Mouse (Mus musculus) heart, embryonic 16.5 days (tissue): ENCODE data around the gene Mef2c. TPM values are rescaled to one million over a fixed set of nuclear protein-coding genes. Genes with fewer than 3 reads are reported as not detected.

Experiments used
- ATAC-seq: fragments of 200-750 bp; cut with Nextera tagmentation; replicated peaks from 2 replicates; pipeline ENCODE4 v1.8.0; 2017; ENCODE audit warnings: moderate number of reproducible peaks; ENCODE audit not compliant: insufficient read depth, low FRiP score; ENCODE audit errors: extremely low read depth
- H3K27ac ChIP-seq: fragments of 300-500 bp; sonication (generic); 2 replicates; pipeline ENCODE4 v1.5.1; 2014; ENCODE audit warnings: mild to moderate bottlenecking, low read length, control low read depth, moderate library complexity
- H3K27me3 ChIP-seq: fragments of 300-500 bp; sonication (generic); 2 replicates; pipeline ENCODE4 v1.6.1; 2014; ENCODE audit warnings: low read length, mixed read lengths; ENCODE audit not compliant: control insufficient read depth, insufficient read depth
- H3K36me3 ChIP-seq: fragments of 300-500 bp; sonication (generic); 2 replicates; pipeline ENCODE4 v1.6.1; 2014; ENCODE audit not compliant: control insufficient read depth, insufficient read depth
- H3K4me1 ChIP-seq: fragments of 300-500 bp; sonication (generic); 2 replicates; pipeline ENCODE4 v1.6.1; 2014; ENCODE audit warnings: low read length, mixed read lengths; ENCODE audit not compliant: control insufficient read depth, insufficient read depth
- H3K4me2 ChIP-seq: fragments of 300-500 bp; sonication (generic); 2 replicates; pipeline ENCODE4 v1.6.1; 2014; ENCODE audit warnings: low read depth, mild to moderate bottlenecking, control low read depth, low read length
- H3K4me3 ChIP-seq: fragments of 300-500 bp; sonication (generic); 2 replicates; pipeline ENCODE4 v1.5.1; 2014; ENCODE audit warnings: mild to moderate bottlenecking, control low read depth, low read length
- H3K9ac ChIP-seq: fragments of 300-500 bp; sonication (generic); 2 replicates; pipeline ENCODE4 v1.6.1; 2014; ENCODE audit warnings: low read length, control low read depth
- H3K9me3 ChIP-seq: fragments of 300-500 bp; sonication (generic); replicated peaks from 2 replicates; pipeline ENCODE4 v1.6.1; 2016; ENCODE audit warnings: low read length; ENCODE audit not compliant: control insufficient read depth
- WGBS: fragments of 180-500 bp; shearing (Covaris S2); extraction: QIAGEN DNeasy Blood & Tissue Kit; methylation state at CpG from one replicate; pipeline ENCODE4 v1.1.7; 2014; 5-methylcytosine and 5-hydroxymethylcytosine counted together
- polyA plus RNA-seq: library from polyadenylated mRNA; unstranded; fragments of >200 nt; fragmentation: Nextera tagmentation; extraction: Ambion mirVana; gene quantifications from 2 replicates; pipeline ENCODE4 v1.2.1, GENCODE M21; 2015

Mef2c gene
- polyA plus RNA-seq, 1 experiment from 2014 or later = 116 TPM

DNA sequence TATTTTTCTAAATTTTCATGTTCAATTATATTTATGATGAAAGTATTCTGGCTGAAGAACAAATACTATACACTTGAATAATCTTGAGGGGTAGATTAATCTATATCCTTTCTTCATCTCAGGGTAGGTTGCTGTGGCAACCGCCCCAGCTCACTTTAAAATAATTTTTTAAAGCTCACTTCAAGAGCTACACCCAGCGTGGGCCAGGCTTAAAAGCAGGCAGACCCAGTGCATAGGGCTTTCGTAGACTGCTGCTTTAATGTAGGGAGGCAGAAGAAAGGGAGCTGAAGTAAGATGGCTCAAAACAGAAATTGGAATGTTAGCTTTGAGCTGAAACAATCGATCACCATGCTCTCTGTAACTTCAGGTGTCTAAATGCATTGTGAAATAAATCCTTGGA lies 17.0 kb downstream of the Mef2c start:
- H3K4me2 ChIP-seq = no peak overlapping the region
- no peak for ATAC-seq
- H3K9ac ChIP-seq = no peak overlapping the region
- H3K27me3 ChIP-seq = no peaks in the 10 kb centered on the region
- no peaks in the 10 kb centered on the region for H3K36me3 ChIP-seq
- no peaks in the 10 kb centered on the region for H3K9me3 ChIP-seq
- 82% methylated on average over 4 of the region's 4 CpGs for WGBS
- H3K4me3 ChIP-seq = no peak overlapping the region
- H3K4me1 ChIP-seq = peaks cover 4% of the 10 kb centered on the region; the same call in 1 of the 2 replicates
- H3K27ac ChIP-seq = no peak overlapping the region

GRCm38 (mm10) chr13:83523232-83523969 lies 19.6 kb downstream of the Mef2c start:
- peak overlapping the region; percentile 65 for H3K4me2 ChIP-seq
- ATAC-seq = peak; percentile 82
- peak overlapping the region; percentile 86 for H3K9ac ChIP-seq
- peaks cover 7% of the 10 kb centered on the region; the same call in 1 of the 2 replicates for H3K4me1 ChIP-seq
- peak overlapping the region; percentile 95 for H3K27ac ChIP-seq
- H3K4me3 ChIP-seq = peak overlapping the region; percentile 86
- no peaks in the 10 kb centered on the region for H3K36me3 ChIP-seq
- 1% methylated on average over 35 of the region's 35 CpGs for WGBS
- no peaks in the 10 kb centered on the region for H3K9me3 ChIP-seq
- no peaks in the 10 kb centered on the region for H3K27me3 ChIP-seq

DNA sequence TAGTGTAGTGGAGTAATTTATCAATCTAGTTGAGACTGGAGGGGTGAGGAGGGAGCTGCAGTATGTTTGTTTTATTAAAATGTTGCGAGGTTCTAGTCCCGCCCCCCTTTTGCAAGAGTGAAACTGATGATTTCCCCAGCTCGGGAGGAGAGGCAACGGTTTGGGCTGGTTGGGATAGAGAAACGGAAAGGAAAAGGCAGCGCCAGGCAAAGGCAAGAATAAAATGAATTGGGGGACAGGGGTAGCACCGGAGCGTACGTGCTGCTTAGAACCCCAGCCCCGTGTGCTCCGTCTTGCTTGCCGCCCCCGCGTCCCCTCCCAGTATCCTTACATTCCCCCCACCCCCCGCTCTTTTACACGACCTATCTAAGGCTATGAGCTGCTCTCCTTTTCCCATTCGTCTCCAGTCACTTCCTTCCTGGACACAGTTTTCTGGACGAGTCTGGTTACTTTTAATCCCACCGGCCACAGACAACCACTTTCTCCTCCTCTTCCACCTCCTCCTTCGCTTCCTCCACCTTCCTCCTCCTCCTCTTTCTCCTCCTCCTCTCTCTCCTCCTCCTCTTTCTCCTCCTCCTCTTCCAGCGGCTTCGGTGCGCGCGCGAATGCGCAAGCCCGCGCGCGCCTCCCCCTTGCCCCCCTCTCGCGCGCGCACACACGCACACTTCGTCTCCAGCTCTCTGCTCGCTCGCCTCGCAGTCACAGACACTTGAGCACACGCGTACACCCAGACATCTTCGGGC lies 20.5 kb downstream of the Mef2c start:
- peak overlapping the region; percentile 95 for H3K27ac ChIP-seq
- peak overlapping the region; percentile 86 for H3K9ac ChIP-seq
- WGBS = under 1% methylated on average over 43 of the region's 43 CpGs
- ATAC-seq = peak; percentile 78
- peak overlapping the region; percentile 65 for H3K4me2 ChIP-seq
- H3K9me3 ChIP-seq = no peaks in the 10 kb centered on the region
- H3K4me1 ChIP-seq = peaks cover 8% of the 10 kb centered on the region; the same call in 1 of the 2 replicates
- peak overlapping the region; percentile 86 for H3K4me3 ChIP-seq
- no peaks in the 10 kb centered on the region for H3K27me3 ChIP-seq
- H3K36me3 ChIP-seq = no peaks in the 10 kb centered on the region

DNA sequence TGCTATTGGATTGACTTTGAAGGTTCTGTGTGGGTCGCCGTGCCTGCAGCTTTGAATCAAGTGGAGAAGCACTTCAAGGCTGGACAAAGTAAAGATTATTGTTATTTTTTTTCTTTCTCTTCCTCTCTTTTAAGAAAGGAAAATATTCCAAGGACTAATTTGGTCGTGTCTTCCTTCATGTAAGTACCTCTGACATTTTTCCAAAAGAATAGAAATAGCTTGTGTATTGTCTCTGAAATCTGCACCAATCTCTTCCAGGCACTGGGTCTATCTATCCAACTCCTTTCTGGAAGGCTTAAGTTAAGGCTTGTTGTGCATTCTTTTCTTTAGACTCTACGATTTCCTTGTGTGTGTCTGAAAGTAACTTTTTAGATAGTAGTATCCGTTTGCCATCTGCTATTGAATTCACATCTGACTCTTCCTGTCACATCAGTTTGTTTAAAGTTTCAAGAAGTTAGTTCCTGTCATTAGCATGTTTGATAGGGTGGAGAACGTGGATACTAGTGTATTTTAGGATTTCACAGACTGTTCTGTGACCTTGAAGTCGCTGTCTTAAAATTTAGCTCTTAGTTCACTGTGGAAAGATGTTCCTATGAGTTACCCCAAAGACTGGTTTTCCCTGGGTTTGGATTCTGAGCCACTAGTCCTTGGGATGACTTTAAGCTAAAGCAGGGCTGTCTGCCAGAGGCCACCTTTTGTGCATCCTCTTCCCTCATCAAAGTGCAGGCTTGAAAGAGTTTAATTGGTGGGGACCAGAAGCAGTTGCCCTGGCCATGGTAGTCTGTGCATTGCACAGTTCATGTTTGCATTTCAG lies 21.3 kb downstream of the Mef2c start:
- H3K4me1 ChIP-seq = peaks cover 16% of the 10 kb centered on the region

GRCm38 (mm10) chr13:83525716-83526005 lies 21.8 kb downstream of the Mef2c start:
- Histone ChIP-seq H3K4me2 (peak overlapping the region; percentile 65), H3K27me3 (no peaks in the 10 kb centered on the region), H3K4me1 (peaks cover 16% of the 10 kb centered on the region), H3K9me3 (no peaks in the 10 kb centered on the region), H3K9ac (peak overlapping the region; percentile 86), H3K4me3 (peak overlapping the region; percentile 86), H3K36me3 (no peaks in the 10 kb centered on the region), H3K27ac (peak overlapping the region; percentile 95)
- whole genome bisulfite sequencing = 14% methylated on average over 2 of the region's 2 CpGs
- no peak for ATAC-seq

More for the DNA sequence above, 21.3 kb downstream of the Mef2c start:
- Histone ChIP-seq H3K27ac (peak overlapping the region; percentile 95), H3K9ac (peak overlapping the region; percentile 86), H3K4me3 (peak overlapping the region; percentile 86), H3K27me3 (no peaks in the 10 kb centered on the region), H3K36me3 (no peaks in the 10 kb centered on the region), H3K9me3 (no peaks in the 10 kb centered on the region), H3K4me2 (peak overlapping the region; percentile 65)
- ATAC-seq = no peak
- WGBS = 2% methylated on average over 7 of the region's 7 CpGs

DNA sequence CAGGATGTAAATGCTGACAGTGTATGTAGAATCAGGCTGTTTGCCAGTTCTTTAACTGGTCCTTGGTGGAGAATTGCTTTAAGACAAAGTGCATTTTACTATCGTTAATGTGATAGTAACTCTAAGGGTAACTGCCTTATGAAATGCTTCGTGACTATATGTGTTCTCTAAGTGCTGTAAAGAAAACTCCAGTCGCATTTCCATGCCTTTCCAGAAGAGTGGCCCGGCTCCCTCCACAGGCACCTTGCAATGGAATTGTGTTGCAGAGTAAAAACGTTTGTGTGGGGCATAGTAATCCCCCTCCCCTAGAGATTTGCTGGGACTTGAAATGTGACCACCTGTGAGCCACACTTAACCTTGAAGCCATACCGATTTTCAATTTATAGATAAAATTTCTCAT lies 22.2 kb downstream of the Mef2c start:
- 11% methylated on average over 6 of the region's 6 CpGs for WGBS
- Histone ChIP-seq H3K4me1 (peaks cover 16% of the 10 kb centered on the region), H3K4me3 (peak overlapping the region; percentile 86), H3K27me3 (no peaks in the 10 kb centered on the region), H3K9me3 (no peaks in the 10 kb centered on the region), H3K9ac (peak overlapping the region; percentile 86), H3K4me2 (peak overlapping the region; percentile 65), H3K27ac (peak overlapping the region; percentile 95), H3K36me3 (no peaks in the 10 kb centered on the region)
- no peak for ATAC-seq

GRCm38 (mm10) chr13:83527921-83528320 lies 24.1 kb downstream of the Mef2c start:
- Histone ChIP-seq H3K4me3 (peak overlapping the region; percentile 40), H3K4me2 (peak overlapping the region; percentile 61), H3K4me1 (peaks cover 19% of the 10 kb centered on the region), H3K27me3 (no peaks in the 10 kb centered on the region), H3K9me3 (no peaks in the 10 kb centered on the region), H3K27ac (no peak overlapping the region), H3K36me3 (no peaks in the 10 kb centered on the region), H3K9ac (peak overlapping the region; percentile 58)
- 42% methylated on average over 9 of the region's 9 CpGs for WGBS
- ATAC-seq = no peak

GRCm38 (mm10) chr13:83529729-83530314 lies 26.0 kb downstream of the Mef2c start:
- 51% methylated on average over 8 of the region's 8 CpGs for WGBS
- H3K9ac ChIP-seq = peak overlapping the region; percentile 29
- H3K36me3 ChIP-seq = no peaks in the 10 kb centered on the region

More at GRCm38 (mm10) chr13:83529729-83530314, 26.0 kb downstream of the Mef2c start:
- Histone ChIP-seq H3K27me3 (no peaks in the 10 kb centered on the region), H3K9me3 (no peaks in the 10 kb centered on the region), H3K4me2 (peak overlapping the region; percentile 57), H3K4me1 (peaks cover 17% of the 10 kb centered on the region), H3K27ac (peak overlapping the region; percentile 39), H3K4me3 (peak overlapping the region; percentile 31)
- ATAC-seq = peak; percentile 28; the same call in 1 of the 2 replicates
